Mouse (Mus musculus) E14TG2a.4 (cell line): ENCODE measurements around the gene Slc10a7.

Experiments
- CTCF ChIP-seq: conservative IDR thresholded peaks from 2 replicates; pipeline ENCODE4 v1.5.1; 2014; ENCODE audit warnings: low read length
- NANOG ChIP-seq: IDR thresholded peaks from 2 replicates; pipeline ENCODE4 v1.6.1; 2014; ENCODE audit warnings: borderline replicate concordance, low read length, mixed read lengths
- POU5F1 ChIP-seq: IDR thresholded peaks from 2 replicates; pipeline ENCODE4 v1.6.1; 2014; ENCODE audit warnings: low read length, borderline replicate concordance

- TF ChIP-seq CTCF = no peak
- TF ChIP-seq POU5F1 = no peak
- no peak for TF ChIP-seq NANOG
Measured at GRCm38 (mm10) chr8:78555817-78556216, 46.7 kb downstream of the Slc10a7 start.
